Mouse (Mus musculus) C2C12 (cell line): ENCODE measurements at regions not wholly inside any gene's neighbourhood (a gene's known extent, or its start where the extent isn't known, plus 50 kb on each side); places are given as distances from the start of the nearest gene placed in this dataset.

Experiments
- CEBPB ChIP-seq: IDR thresholded peaks from one replicate; pipeline ENCODE4 v1.6.1; 2011; ENCODE audit warnings: low read depth, mild to moderate bottlenecking, control low read depth, moderate library complexity
- CTCF ChIP-seq: IDR thresholded peaks from one replicate; pipeline ENCODE4 v1.5.1; 2011; ENCODE audit not compliant: control insufficient read depth, insufficient read depth, insufficient read length
- MAX ChIP-seq: IDR thresholded peaks from one replicate; pipeline ENCODE4 v1.6.1; 2011; ENCODE audit warnings: mild to moderate bottlenecking, control low read depth
- USF1 ChIP-seq: IDR thresholded peaks from one replicate; pipeline ENCODE4 v1.6.1; 2011; ENCODE audit warnings: low read depth, mild to moderate bottlenecking, control low read depth, moderate library complexity

GRCm38 (mm10) chr14:48361820-48362219, 84.1 kb upstream of the Tmem260 start:
- TF ChIP-seq MAX (no peak), CTCF (no peak), USF1 (no peak), CEBPB (no peak)
